Mouse (Mus musculus): ENCODE measurements around the gene Gzmg.
"Not testable (repeated sequence)": the region's sequence is repeated elsewhere in the genome, so short reads cannot be mapped to it uniquely, and the experiment has no call there.

The Gzmg gene

GRCm38 (mm10) chr14:56159479-56159878 lies at the start of gene Gzmg:
TSS of gene Gzmg (minus strand) at chr14:56159579.
- DNase-seq = not testable (repeated sequence)

GRCm38 (mm10) chr14:56205613-56206012 lies 46.2 kb upstream of the Gzmg start:
- no peak for DNase-seq

- not testable (repeated sequence) for DNase-seq
Observed at GRCm38 (mm10) chr14:56205021-56205420, 45.6 kb upstream of the Gzmg start.

GRCm38 (mm10) chr14:56203975-56204374 lies 44.6 kb upstream of the Gzmg start:
- peak; percentile 26 to 46 for DNase-seq

GRCm38 (mm10) chr14:56186946-56187345 lies 27.6 kb upstream of the Gzmg start:
- DNase-seq = no peak

- no peak for DNase-seq
Observed at GRCm38 (mm10) chr14:56186521-56186920, 27.1 kb upstream of the Gzmg start.

GRCm38 (mm10) chr14:56177651-56178050 lies 18.3 kb upstream of the Gzmg start:
- peak; percentile 5 to 12 for DNase-seq

- no peak for DNase-seq
Observed at GRCm38 (mm10) chr14:56174499-56174898, 15.1 kb upstream of the Gzmg start, which contains the start of gene Gzmn. TSS of gene Gzmn (minus strand) at chr14:56174599.

GRCm38 (mm10) chr14:56173396-56173795 lies 14.0 kb upstream of the Gzmg start:
- no peak for DNase-seq

GRCm38 (mm10) chr14:56172744-56173143 lies 13.4 kb upstream of the Gzmg start:
- no peak for DNase-seq

- no peak for DNase-seq
Observed at GRCm38 (mm10) chr14:56168009-56168408, 8.6 kb upstream of the Gzmg start.

- no peak for DNase-seq
Observed at GRCm38 (mm10) chr14:56162109-56162508, 2.7 kb upstream of the Gzmg start.

GRCm38 (mm10) chr14:56155340-56155739 lies 4.0 kb downstream of the Gzmg start:
- no peak for DNase-seq

GRCm38 (mm10) chr14:56133675-56134074 lies 25.7 kb downstream of the Gzmg start:
- not testable (repeated sequence) for DNase-seq

GRCm38 (mm10) chr14:56132508-56132907 lies 26.9 kb downstream of the Gzmg start, which contains the start of gene Gzmd:
TSS of gene Gzmd (minus strand) at chr14:56132608.
- DNase-seq = not testable (repeated sequence)

- no peak for DNase-seq
Observed at GRCm38 (mm10) chr14:56128341-56128740, 31.0 kb downstream of the Gzmg start.

GRCm38 (mm10) chr14:56123516-56123915 lies 35.9 kb downstream of the Gzmg start:
- DNase-seq = no peak

- no peak for DNase-seq
Observed at GRCm38 (mm10) chr14:56120525-56120924, 38.9 kb downstream of the Gzmg start, which contains the start of gene Gzme. TSS of gene Gzme (minus strand) at chr14:56120625.

- not testable (repeated sequence) for DNase-seq
Observed at GRCm38 (mm10) chr14:56115531-56116310, 43.7 kb downstream of the Gzmg start.
